Mouse (Mus musculus) intestine, postnatal 0 days (tissue): ENCODE measurements around the gene Map3k7cl. TPM values are rescaled to one million over a fixed set of nuclear protein-coding genes. Genes with fewer than 3 reads are reported as not detected.

ENCODE experiments used
- ATAC-seq: fragments of 200-750 bp; cut with Nextera tagmentation; 2 replicates; pipeline ENCODE4 v1.8.0; 2017; ENCODE audit warnings: mild to moderate bottlenecking, moderate TSS enrichment, moderate library complexity
- H3K27ac ChIP-seq: fragments of 300-500 bp; sonication (generic); 2 replicates; pipeline ENCODE4 v1.5.1; 2014; ENCODE audit warnings: mild to moderate bottlenecking, low read depth, low read length, moderate library complexity
- H3K27me3 ChIP-seq: fragments of 300-500 bp; sonication (generic); replicated peaks from 2 replicates; pipeline ENCODE4 v1.6.1; 2014; ENCODE audit warnings: low read length, mixed read lengths; ENCODE audit not compliant: control insufficient read depth, insufficient read depth
- H3K36me3 ChIP-seq: fragments of 300-500 bp; sonication (generic); 2 replicates; pipeline ENCODE4 v1.6.1; 2014; ENCODE audit warnings: mild to moderate bottlenecking, moderate library complexity; ENCODE audit not compliant: control insufficient read depth, insufficient read depth
- H3K4me1 ChIP-seq: fragments of 300-500 bp; sonication (generic); replicated peaks from 2 replicates; pipeline ENCODE4 v1.6.1; 2014; ENCODE audit warnings: antibody characterized with exemption, low read length, mixed read lengths; ENCODE audit not compliant: control insufficient read depth, insufficient read depth
- H3K4me2 ChIP-seq: fragments of 300-500 bp; sonication (generic); replicated peaks from 2 replicates; pipeline ENCODE4 v1.6.1; 2014; ENCODE audit warnings: low read depth, mild to moderate bottlenecking, moderate library complexity
- H3K4me3 ChIP-seq: fragments of 300-500 bp; sonication (generic); 2 replicates; pipeline ENCODE4 v1.5.1; 2014; ENCODE audit warnings: low read depth, low read length
- H3K9ac ChIP-seq: fragments of 300-500 bp; sonication (generic); 2 replicates; pipeline ENCODE4 v1.6.1; 2014; ENCODE audit warnings: mild to moderate bottlenecking, low read depth, low read length
- H3K9me3 ChIP-seq: fragments of 300-500 bp; sonication (generic); 2 replicates; pipeline ENCODE4 v1.6.1; 2016; ENCODE audit warnings: mixed run types; ENCODE audit not compliant: control insufficient read depth
- CTCF ChIP-seq: sonication (generic); IDR thresholded peaks from 2 replicates; pipeline ENCODE4 v1.5.1; 2016; ENCODE audit warnings: low read depth, mild to moderate bottlenecking, control low read depth, antibody characterized with exemption, moderate library complexity
- WGBS: fragments of 180-500 bp; shearing (Covaris S2); extraction: QIAGEN DNeasy Blood & Tissue Kit; methylation state at CpG from one replicate; pipeline ENCODE4 v1.1.7; 2014; 5-methylcytosine and 5-hydroxymethylcytosine counted together
- polyA plus RNA-seq: library from polyadenylated mRNA; unstranded; fragments of >200 nt; fragmentation: Nextera tagmentation; extraction: Ambion mirVana; gene quantifications from 2 replicates; pipeline ENCODE4 v1.2.1, GENCODE M21; 2015

Gene Map3k7cl
- polyA plus RNA-seq, 1 experiment from 2014 or later = 0.35 TPM

DNA sequence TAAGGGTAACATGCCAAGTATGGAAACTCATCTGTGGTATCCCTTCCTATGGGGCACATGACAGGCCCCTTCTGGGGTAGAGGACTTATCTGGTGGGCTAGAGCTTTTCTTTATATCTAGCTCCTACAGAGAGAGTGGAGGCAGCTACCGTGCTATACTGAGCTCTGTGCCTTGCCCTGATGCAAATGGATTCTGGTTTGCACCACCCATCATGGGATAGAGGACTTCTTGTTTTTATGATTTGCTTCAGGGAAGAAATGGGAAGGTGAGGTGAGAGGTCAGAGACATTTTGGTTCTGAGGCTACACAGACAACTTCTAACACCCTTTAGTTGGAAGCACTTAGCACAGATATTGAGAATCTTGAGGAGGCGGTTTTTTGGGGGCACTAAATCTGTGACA, 71.8 kb downstream of the Map3k7cl start:
- no peak overlapping the region for H3K4me2 ChIP-seq
- TF ChIP-seq CTCF = no peak

DNA sequence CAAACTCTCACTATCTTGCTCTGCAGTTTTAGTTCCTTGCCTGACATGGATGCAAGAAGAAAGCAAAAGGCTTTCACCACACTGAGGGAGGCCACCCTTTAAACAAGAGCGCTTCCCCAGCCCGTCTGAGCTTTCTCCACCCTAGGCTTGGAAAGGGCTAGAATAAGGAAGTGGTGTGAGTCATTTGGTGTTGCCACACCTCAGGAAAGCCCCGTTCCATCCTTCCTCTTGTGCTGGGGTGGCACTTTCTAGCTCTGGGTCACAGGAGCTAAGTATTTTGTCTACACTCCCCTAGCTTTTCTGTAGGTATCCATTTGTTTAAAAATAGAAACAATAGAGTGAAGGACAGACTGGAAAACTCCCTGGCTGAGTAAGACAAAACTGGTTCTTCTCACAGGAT, 72.2 kb downstream of the Map3k7cl start:
- Histone ChIP-seq H3K4me3 (no peak overlapping the region), H3K9me3 (peaks cover 7% of the 10 kb centered on the region), H3K27ac (no peak overlapping the region), H3K4me2 (no peak overlapping the region), H3K27me3 (no peaks in the 10 kb centered on the region), H3K4me1 (no peaks in the 10 kb centered on the region), H3K36me3 (no peaks in the 10 kb centered on the region), H3K9ac (no peak overlapping the region)
- peak; percentile 87 for ATAC-seq
- TF ChIP-seq CTCF = no peak
- WGBS = 46% methylated on average over 3 of the region's 3 CpGs

More for the DNA sequence above, 71.8 kb downstream of the Map3k7cl start:
- Histone ChIP-seq H3K4me1 (no peaks in the 10 kb centered on the region), H3K4me3 (no peak overlapping the region), H3K9ac (no peak overlapping the region), H3K9me3 (peaks cover 7% of the 10 kb centered on the region), H3K27ac (no peak overlapping the region), H3K27me3 (no peaks in the 10 kb centered on the region), H3K36me3 (no peaks in the 10 kb centered on the region)
- ATAC-seq = no peak
- 95% methylated on average over 2 of the region's 2 CpGs for WGBS

DNA sequence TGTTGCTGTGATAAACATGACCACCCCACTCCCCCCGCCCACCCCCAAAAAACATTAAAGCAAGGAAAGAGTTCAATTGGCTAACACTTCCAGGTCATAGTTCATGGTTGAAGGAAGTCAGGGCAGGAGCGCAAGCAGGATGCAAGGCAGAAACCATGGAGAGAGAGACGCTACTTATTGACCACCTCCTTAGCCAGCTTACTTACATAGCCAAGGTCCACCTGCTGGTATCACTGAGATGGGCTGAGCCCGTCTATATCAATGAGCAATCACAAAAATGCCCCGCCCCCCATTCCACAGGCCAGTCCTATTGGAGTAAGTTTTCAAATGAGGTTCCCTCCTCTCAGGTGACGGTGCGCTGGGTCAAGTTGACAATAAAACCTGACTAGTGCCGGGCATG, 72.7 kb downstream of the Map3k7cl start:
- Histone ChIP-seq H3K27me3 (no peaks in the 10 kb centered on the region), H3K4me3 (no peak overlapping the region), H3K4me1 (no peaks in the 10 kb centered on the region), H3K9ac (no peak overlapping the region), H3K27ac (no peak overlapping the region), H3K4me2 (no peak overlapping the region), H3K36me3 (no peaks in the 10 kb centered on the region), H3K9me3 (peaks cover 7% of the 10 kb centered on the region)
- no peak for TF ChIP-seq CTCF
- 93% methylated on average over 8 of the region's 8 CpGs for WGBS
- 0 out of 2 replicates have a peak, but pooled peaks have one; percentile 31 for ATAC-seq

DNA sequence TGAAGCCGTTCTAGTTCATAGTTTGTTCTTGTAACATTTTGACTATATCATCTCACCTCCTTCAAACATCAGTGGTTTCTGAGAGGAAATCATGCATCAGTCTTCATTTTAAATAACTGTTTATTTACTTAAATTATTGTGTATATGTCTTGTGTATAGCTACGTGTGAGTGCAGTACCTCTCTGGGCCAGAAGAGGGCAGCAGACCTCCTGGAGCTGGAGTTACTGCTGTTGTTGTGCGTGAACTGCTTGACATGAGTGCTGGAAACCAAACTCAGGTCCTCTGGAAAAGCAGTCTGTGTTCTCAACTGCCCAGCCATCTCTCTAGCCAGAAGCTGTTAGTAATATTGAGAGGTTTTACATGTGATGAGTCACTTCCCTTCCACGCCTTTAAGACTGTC, 73.6 kb downstream of the Map3k7cl start:
- Histone ChIP-seq H3K4me2 (no peak overlapping the region), H3K4me1 (0 out of 2 replicates have a peak, but pooled peaks cover under 1% of the 10 kb centered on the region), H3K27ac (no peak overlapping the region), H3K9me3 (peaks cover 7% of the 10 kb centered on the region), H3K27me3 (no peaks in the 10 kb centered on the region), H3K4me3 (no peak overlapping the region), H3K36me3 (no peaks in the 10 kb centered on the region), H3K9ac (no peak overlapping the region)
- 95% methylated on average over 4 of the region's 4 CpGs for WGBS
- peak; percentile 63 for TF ChIP-seq CTCF
- no peak for ATAC-seq

DNA sequence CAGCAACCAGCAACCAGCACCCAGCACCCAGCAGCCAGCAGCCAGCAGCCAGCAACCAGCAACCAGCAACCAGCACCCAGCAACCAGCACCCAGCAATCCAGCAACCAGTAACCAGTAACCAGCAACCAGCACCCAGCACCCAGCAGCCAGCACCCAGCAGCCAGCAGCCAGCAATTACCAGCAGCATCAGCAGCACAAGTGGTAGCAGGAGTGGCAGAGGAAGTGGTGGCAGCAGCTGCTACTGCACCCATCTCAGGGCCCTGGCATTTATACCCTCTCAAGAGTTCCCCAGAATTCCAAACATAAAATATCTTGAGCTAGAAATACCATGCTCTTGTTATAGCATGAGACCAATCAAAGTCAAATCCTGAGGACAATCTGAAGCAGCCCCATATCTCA, 81.6 kb downstream of the Map3k7cl start:
- Histone ChIP-seq H3K27ac (no peak overlapping the region), H3K4me2 (no peak overlapping the region), H3K36me3 (no peaks in the 10 kb centered on the region), H3K9me3 (no peaks in the 10 kb centered on the region), H3K4me1 (0 out of 2 replicates have a peak, but pooled peaks cover 3% of the 10 kb centered on the region), H3K27me3 (no peaks in the 10 kb centered on the region), H3K9ac (no peak overlapping the region), H3K4me3 (no peak overlapping the region)
- no peak for ATAC-seq
- no peak for TF ChIP-seq CTCF

DNA sequence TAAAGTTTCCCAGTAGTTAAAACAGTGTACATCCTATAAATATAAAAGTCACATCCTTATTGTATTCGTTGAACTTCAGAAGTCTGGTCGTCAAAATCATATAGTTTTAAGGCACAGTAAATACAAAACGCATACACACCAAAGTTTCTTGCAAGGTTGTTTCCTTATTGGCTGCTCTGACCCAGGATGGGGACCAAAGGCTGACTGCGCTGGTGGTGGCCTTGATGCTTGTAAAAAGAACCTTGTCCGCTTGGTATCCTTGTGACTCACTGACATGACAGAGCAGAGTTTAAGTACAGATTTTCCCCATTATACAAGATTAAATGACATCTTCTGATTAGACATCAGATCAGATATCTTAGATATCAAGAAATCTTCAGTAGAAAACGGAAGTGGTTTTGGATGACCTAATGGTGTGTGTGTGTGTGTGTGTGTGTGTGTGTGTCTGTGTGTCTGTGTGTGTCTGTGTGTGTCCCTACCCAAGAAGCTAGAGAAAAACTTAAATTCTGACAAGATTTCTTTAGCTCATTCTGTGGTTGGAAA, 82.2 kb downstream of the Map3k7cl start:
- H3K9me3 ChIP-seq = no peaks in the 10 kb centered on the region
- no peak for TF ChIP-seq CTCF
- no peak overlapping the region for H3K9ac ChIP-seq
- 0 out of 2 replicates have a peak, but pooled peaks cover 3% of the 10 kb centered on the region for H3K4me1 ChIP-seq
- no peaks in the 10 kb centered on the region for H3K36me3 ChIP-seq
- H3K4me2 ChIP-seq = no peak overlapping the region
- H3K27me3 ChIP-seq = no peaks in the 10 kb centered on the region
- ATAC-seq = peak; percentile 74
- H3K27ac ChIP-seq = no peak overlapping the region
- no peak overlapping the region for H3K4me3 ChIP-seq
- 66% methylated on average over 6 of the region's 6 CpGs for WGBS

DNA sequence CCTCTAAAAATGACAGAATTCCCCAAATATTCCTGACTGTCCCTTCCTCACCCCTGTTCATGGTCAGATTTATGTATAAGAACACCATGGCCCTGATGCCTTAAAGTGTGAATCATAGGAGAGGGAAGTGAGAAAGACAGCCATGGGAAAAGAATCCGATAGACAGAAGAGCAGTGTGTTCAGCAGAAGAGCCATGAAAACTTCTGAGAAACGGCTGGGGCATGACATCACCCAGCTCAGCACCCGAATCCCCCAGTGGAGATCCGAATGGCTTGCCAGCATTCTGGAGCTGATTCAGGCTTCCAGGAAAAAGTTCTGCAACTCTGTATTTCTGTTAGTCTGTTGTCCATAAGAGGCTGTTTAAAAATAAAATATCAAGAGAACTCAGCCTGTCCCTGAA, 82.7 kb downstream of the Map3k7cl start:
- ATAC-seq = 0 out of 2 replicates have a peak, but pooled peaks have one; percentile 15
- Histone ChIP-seq H3K9me3 (no peaks in the 10 kb centered on the region), H3K36me3 (no peaks in the 10 kb centered on the region), H3K4me1 (0 out of 2 replicates have a peak, but pooled peaks cover 3% of the 10 kb centered on the region), H3K27me3 (no peaks in the 10 kb centered on the region), H3K4me2 (no peak overlapping the region), H3K4me3 (no peak overlapping the region), H3K27ac (no peak overlapping the region), H3K9ac (no peak overlapping the region)
- 59% methylated on average over 4 of the region's 4 CpGs for WGBS
- TF ChIP-seq CTCF = no peak
